Mouse (Mus musculus) intestine, embryonic 14.5 days (tissue): ENCODE measurements around the gene Hist1h1a. TPM values are rescaled to one million over a fixed set of nuclear protein-coding genes. Genes with fewer than 3 reads are reported as not detected.
"Not testable (repeated sequence)": the region's sequence is repeated elsewhere in the genome, so short reads cannot be mapped to it uniquely, and the experiment has no call there.

Experiments used
- ATAC-seq: fragments of 200-750 bp; cut with Nextera tagmentation; replicated peaks from 2 replicates; pipeline ENCODE4 v1.8.0; 2017; ENCODE audit warnings: low read depth, moderate number of reproducible peaks, moderate TSS enrichment, moderate library complexity; ENCODE audit not compliant: low FRiP score, low TSS enrichment
- DNase-seq: peaks from one replicate; pipeline ENCODE4 v3.0.0-alpha.2; 2018; ENCODE audit warnings: low spot score
- H3K27ac ChIP-seq: fragments of 300-500 bp; sonication (generic); 2 replicates; pipeline ENCODE4 v1.5.1; 2014; ENCODE audit warnings: low read depth, mild to moderate bottlenecking, control low read depth
- H3K27me3 ChIP-seq: fragments of 300-500 bp; sonication (generic); replicated peaks from 2 replicates; pipeline ENCODE4 v1.6.1; 2014; ENCODE audit warnings: low read length, control low read depth; ENCODE audit not compliant: control insufficient read depth, insufficient read depth
- H3K36me3 ChIP-seq: fragments of 300-500 bp; sonication (generic); 2 replicates; pipeline ENCODE4 v1.6.1; 2014; ENCODE audit warnings: low read length, control low read depth; ENCODE audit not compliant: control insufficient read depth, insufficient read depth
- H3K4me1 ChIP-seq: fragments of 300-500 bp; sonication (generic); replicated peaks from 2 replicates; pipeline ENCODE4 v1.6.1; 2014; ENCODE audit warnings: low read length, control low read depth, mixed read lengths; ENCODE audit not compliant: control insufficient read depth, insufficient read depth
- H3K4me2 ChIP-seq: fragments of 300-500 bp; sonication (generic); 2 replicates; pipeline ENCODE4 v1.6.1; 2014; ENCODE audit warnings: low read length
- H3K4me3 ChIP-seq: fragments of 300-500 bp; sonication (generic); 2 replicates; pipeline ENCODE4 v1.5.1; 2014; ENCODE audit warnings: low read depth, low read length, control low read depth, mixed read lengths
- H3K9ac ChIP-seq: fragments of 300-500 bp; sonication (generic); 2 replicates; pipeline ENCODE4 v1.6.1; 2014; ENCODE audit warnings: mild to moderate bottlenecking, low read length
- H3K9me3 ChIP-seq: fragments of 300-500 bp; sonication (generic); 2 replicates; pipeline ENCODE4 v1.6.1; 2016; ENCODE audit warnings: low read length, control low read depth; ENCODE audit not compliant: control insufficient read depth
- WGBS: fragments of 180-500 bp; shearing (Covaris S2); extraction: QIAGEN DNeasy Blood & Tissue Kit; methylation state at CpG from one replicate; pipeline ENCODE4 v1.1.7; 2014; 5-methylcytosine and 5-hydroxymethylcytosine counted together
- polyA plus RNA-seq: library from polyadenylated mRNA; unstranded; fragments of >200 nt; fragmentation: Nextera tagmentation; extraction: Ambion mirVana; gene quantifications from 2 replicates; pipeline ENCODE4 v1.2.1, GENCODE M21; 2014

Hist1h1a gene
- polyA plus RNA-seq, 1 experiment from 2014 or later, result 4.2 TPM

- not testable (repeated sequence) for H3K27me3 ChIP-seq, H3K36me3 ChIP-seq, H3K9me3 ChIP-seq
- H3K4me1 ChIP-seq, result peaks cover 19% of the 10 kb centered on the region
- H3K4me3 ChIP-seq, result peak within 1 kb of the TSS; percentile 44
- peak within 1 kb of the TSS; percentile 100 for H3K27ac ChIP-seq
- peak within 1 kb of the TSS; percentile 92 for H3K4me2 ChIP-seq
- peak within 1 kb of the TSS; percentile 89 for H3K9ac ChIP-seq
- peak; percentile 89 for ATAC-seq
- WGBS, result under 1% methylated on average over 38 of the region's 58 CpGs
- DNase-seq, result peak; percentile 91
Measured at GRCm38 (mm10) chr13:23746201-23747080, 17.0 kb upstream of the Hist1h1a start, which contains the start of gene Hist1h2bb. Gene Hist1h2bb, plus strand, starts transcription at chr13:23746734.

GRCm38 (mm10) chr13:23747081-23747891 lies 16.2 kb upstream of the Hist1h1a start:
- Histone ChIP-seq H3K4me2 (peak overlapping the region; percentile 92), H3K9ac (peak overlapping the region; percentile 89), H3K27ac (peak overlapping the region; percentile 100), H3K4me1 (peaks cover 22% of the 10 kb centered on the region), H3K9me3 (no peaks in the 10 kb centered on the region), H3K36me3 (no peaks in the 10 kb centered on the region), H3K27me3 (no peaks in the 10 kb centered on the region), H3K4me3 (peak overlapping the region; percentile 44)
- ATAC-seq (no peak), DNase-seq (peak; percentile 70)
- 6% methylated on average over 10 of the region's 13 CpGs for WGBS

GRCm38 (mm10) chr13:23747892-23748288 lies 15.6 kb upstream of the Hist1h1a start:
- peak overlapping the region; percentile 100 for H3K27ac ChIP-seq
- H3K9ac ChIP-seq, result peak overlapping the region; percentile 89
- H3K4me1 ChIP-seq, result peaks cover 24% of the 10 kb centered on the region
- H3K4me2 ChIP-seq, result peak overlapping the region; percentile 92
- H3K9me3 ChIP-seq, result no peaks in the 10 kb centered on the region
- WGBS, result 9% methylated on average over 4 of the region's 4 CpGs
- no peaks in the 10 kb centered on the region for H3K36me3 ChIP-seq
- H3K27me3 ChIP-seq, result no peaks in the 10 kb centered on the region
- DNase-seq, result no peak
- ATAC-seq, result no peak
- peak overlapping the region; percentile 44 for H3K4me3 ChIP-seq

- no peaks in the 10 kb centered on the region for H3K27me3 ChIP-seq
- no peak overlapping the region for H3K9ac ChIP-seq
- H3K9me3 ChIP-seq, result no peaks in the 10 kb centered on the region
- DNase-seq (no peak), ATAC-seq (no peak)
- no peak overlapping the region for H3K4me3 ChIP-seq
- H3K4me2 ChIP-seq, result no peak overlapping the region
- H3K27ac ChIP-seq, result peak overlapping the region; percentile 94
- WGBS, result 87% methylated on average over 5 of the region's 5 CpGs
- peaks cover 18% of the 10 kb centered on the region for H3K4me1 ChIP-seq
- no peaks in the 10 kb centered on the region for H3K36me3 ChIP-seq
Measured at GRCm38 (mm10) chr13:23749563-23750121, 13.8 kb upstream of the Hist1h1a start.

GRCm38 (mm10) chr13:23750839-23751477 lies 12.5 kb upstream of the Hist1h1a start, which contains the start of gene Hist1h2ab:
Gene Hist1h2ab, plus strand, starts transcription at chr13:23751126.
- peak; percentile 84 for DNase-seq
- Histone ChIP-seq H3K4me1 (peaks cover 18% of the 10 kb centered on the region), H3K4me2 (peak within 1 kb of the TSS; percentile 56), H3K9ac (peak within 1 kb of the TSS; percentile 62), H3K27ac (peak within 1 kb of the TSS; percentile 94), H3K4me3 (peak within 1 kb of the TSS; percentile 40)
- not testable (repeated sequence) for H3K36me3 ChIP-seq, H3K27me3 ChIP-seq, H3K9me3 ChIP-seq
- peak; percentile 41 for ATAC-seq
- WGBS, result under 1% methylated on average over 27 of the region's 47 CpGs

- DNase-seq (no peak), ATAC-seq (0 out of 2 replicates have a peak, but pooled peaks have one; percentile 28)
- H3K4me1 ChIP-seq, result peaks cover 18% of the 10 kb centered on the region
Measured at GRCm38 (mm10) chr13:23751478-23751956, 11.9 kb upstream of the Hist1h1a start.

GRCm38 (mm10) chr13:23752067-23752741 lies 11.3 kb upstream of the Hist1h1a start, which contains the start of gene Hist1h3b:
Gene Hist1h3b, plus strand, starts transcription at chr13:23752267.
- Histone ChIP-seq H3K27ac (peak within 1 kb of the TSS; percentile 94), H3K4me3 (peak within 1 kb of the TSS; percentile 40), H3K4me2 (peak within 1 kb of the TSS; percentile 57), H3K4me1 (peaks cover 18% of the 10 kb centered on the region), H3K9ac (peak within 1 kb of the TSS; percentile 76)
- H3K27me3 ChIP-seq, H3K9me3 ChIP-seq, H3K36me3 ChIP-seq: not testable (repeated sequence)
- WGBS, result under 1% methylated on average over 15 of the region's 47 CpGs
- DNase-seq (peak; percentile 94), ATAC-seq (peak; percentile 86)

More at GRCm38 (mm10) chr13:23751478-23751956, 11.9 kb upstream of the Hist1h1a start:
- under 1% methylated on average over 11 of the region's 11 CpGs for WGBS
- H3K9ac ChIP-seq, result peak overlapping the region; percentile 62
- no peaks in the 10 kb centered on the region for H3K9me3 ChIP-seq
- no peaks in the 10 kb centered on the region for H3K27me3 ChIP-seq
- no peaks in the 10 kb centered on the region for H3K36me3 ChIP-seq
- peak overlapping the region; percentile 94 for H3K27ac ChIP-seq
- peak overlapping the region; percentile 56 for H3K4me2 ChIP-seq
- H3K4me3 ChIP-seq, result peak overlapping the region; percentile 40
